8 mouse cellular contexts compared by ENCODE assay signal in genomic region chr2:113757525-113758310, GRCm38 (mm10). TPM values are rescaled to one million over a fixed set of nuclear protein-coding genes. Genes with fewer than 3 reads are reported as not detected.
DNase-seq lines count a peak whose midpoint lies in the region; ATAC-seq lines count a peak whose summit lies in the region.

No protein-coding gene starts in this region.

- no peaks in the 10 kb centered on the region for H3K36me3 ChIP-seq in embryonic facial prominence, embryonic 15.5 days
- no peaks in the 10 kb centered on the region for H3K36me3 ChIP-seq in intestine, embryonic 14.5 days (ENCODE audit: control insufficient read depth, insufficient read depth, low read length)
- H3K36me3 ChIP-seq in stomach, embryonic 15.5 days = no peaks in the 10 kb centered on the region

- H3K27ac ChIP-seq in embryonic facial prominence, embryonic 15.5 days (replicated peaks) = no peak overlapping the region
- H3K27ac ChIP-seq in intestine, embryonic 14.5 days (ENCODE audit: low read depth) = 0 out of 2 replicates have a peak overlapping the region, but pooled peaks have one; percentile 27
- no peak overlapping the region for H3K27ac ChIP-seq in stomach, embryonic 15.5 days

- H3K4me2 ChIP-seq in embryonic facial prominence, embryonic 15.5 days (replicated peaks) = peak overlapping the region; percentile 92
- peak overlapping the region; percentile 95 for H3K4me2 ChIP-seq in intestine, embryonic 14.5 days (ENCODE audit: low read length)
- peak overlapping the region; percentile 88 for H3K4me2 ChIP-seq in stomach, embryonic 15.5 days

- no peak for ATAC-seq in embryonic facial prominence, embryonic 15.5 days (ENCODE audit: insufficient number of reproducible peaks, low FRiP score, low TSS enrichment, low read depth)
- no peak for ATAC-seq in intestine, embryonic 14.5 days (replicated peaks; ENCODE audit: low FRiP score, low TSS enrichment, low read depth)
- 0 out of 2 replicates have a peak, but pooled peaks have one; percentile 30 for ATAC-seq in megakaryocyte-erythroid progenitor cell, adult 5-6 weeks (replicated peaks; ENCODE audit: low FRiP score, low TSS enrichment, poor library complexity, severe bottlenecking)
- ATAC-seq in stomach, embryonic 15.5 days (ENCODE audit: insufficient read depth, low FRiP score, low read depth) = 0 out of 2 replicates have a peak, but pooled peaks have one; percentile 14
- ATAC-seq in erythroblast, adult 5-6 weeks (replicated peaks; ENCODE audit: low FRiP score, poor library complexity, severe bottlenecking) = no peak

- peaks cover 44% of the 10 kb centered on the region for H3K27me3 ChIP-seq in embryonic facial prominence, embryonic 15.5 days
- peaks cover 49% of the 10 kb centered on the region for H3K27me3 ChIP-seq in intestine, embryonic 14.5 days (replicated peaks; ENCODE audit: control insufficient read depth, insufficient read depth, low read length)
- H3K27me3 ChIP-seq in stomach, embryonic 15.5 days (replicated peaks) = peaks cover 36% of the 10 kb centered on the region

- peak; percentile 8 for DNase-seq in adrenal gland, postnatal 14 days
- DNase-seq in adrenal gland, adult 2 months = no peak
- peak; percentile 55 for DNase-seq in 3T3-L1 (ENCODE audit: low read depth, low spot score)
- peak; percentile 78 for DNase-seq in intestine, embryonic 14.5 days (ENCODE audit: low spot score)

- H3K4me1 ChIP-seq in embryonic facial prominence, embryonic 15.5 days = peaks cover 24% of the 10 kb centered on the region
- peaks cover 5% of the 10 kb centered on the region; the same call in 1 of the 2 replicates for H3K4me1 ChIP-seq in intestine, embryonic 14.5 days (replicated peaks; ENCODE audit: control insufficient read depth, insufficient read depth, low read length)
- H3K4me1 ChIP-seq in stomach, embryonic 15.5 days = peaks cover 19% of the 10 kb centered on the region

- H3K9ac ChIP-seq in embryonic facial prominence, embryonic 15.5 days = peak overlapping the region; percentile 35
- H3K9ac ChIP-seq in intestine, embryonic 14.5 days (ENCODE audit: low read length) = peak overlapping the region; percentile 42
- H3K9ac ChIP-seq in stomach, embryonic 15.5 days = no peak overlapping the region; the same call in 1 of the 2 replicates

- under 1% methylated on average over 47 of the region's 47 CpGs for WGBS in embryonic facial prominence, embryonic 15.5 days
- under 1% methylated on average over 47 of the region's 47 CpGs for WGBS in intestine, embryonic 14.5 days
- under 1% methylated on average over 47 of the region's 47 CpGs for WGBS in stomach, embryonic 15.5 days

- H3K4me3 ChIP-seq in embryonic facial prominence, embryonic 15.5 days (replicated peaks) = peak overlapping the region; percentile 51
- peak overlapping the region; percentile 52 for H3K4me3 ChIP-seq in intestine, embryonic 14.5 days (ENCODE audit: low read depth, low read length)
- peak overlapping the region; percentile 49 for H3K4me3 ChIP-seq in stomach, embryonic 15.5 days (replicated peaks)

- H3K9me3 ChIP-seq in embryonic facial prominence, embryonic 15.5 days (replicated peaks) = no peaks in the 10 kb centered on the region
- no peaks in the 10 kb centered on the region for H3K9me3 ChIP-seq in intestine, embryonic 14.5 days (ENCODE audit: control insufficient read depth, low read length)
- no peaks in the 10 kb centered on the region for H3K9me3 ChIP-seq in stomach, embryonic 15.5 days

RNA-seq across cellular contexts. Expression of gene Grem1, which starts 0.7 kb away (rescaled TPM):
- total RNA-seq in adrenal gland, postnatal 14 days (2021) = 0.37 and 3.9 TPM in 2 replicates
- under 1 TPM; 0.20 to 0.86 TPM for total RNA-seq in adrenal gland, adult 2 months (2021)
- polyA plus RNA-seq in adrenal gland, adult 2 months (2012; rRNA removed) = not detected in 2 replicates
- polyA plus RNA-seq in embryonic facial prominence, embryonic 15.5 days (2015; fragmentation: Nextera tagmentation; extraction: Ambion mirVana) = 1.1 and 1.5 TPM in 2 replicates
- polyA plus RNA-seq in intestine, embryonic 14.5 days (2014; fragmentation: Nextera tagmentation; extraction: Ambion mirVana) = 9.5 and 11.5 TPM in 2 replicates
- total RNA-seq in megakaryocyte-erythroid progenitor cell, adult 5-6 weeks (2014; fragmentation: Nextera tagmentation) = not detected in 2 replicates
- total RNA-seq in megakaryocyte-erythroid progenitor cell, adult 5-6 weeks (2017) = not detected in 2 replicates
- 5.4 and 6.9 TPM in 2 replicates for polyA plus RNA-seq in stomach, embryonic 15.5 days (2015; fragmentation: Nextera tagmentation; extraction: Ambion mirVana)
- total RNA-seq in erythroblast, adult 5-6 weeks (2015; ENCODE audit: low replicate concordance) = not detected in 2 replicates
- 0.98 TPM in 1 of 2 replicates, not detected in the other for total RNA-seq in erythroblast, adult 5-6 weeks (2017; ENCODE audit: low replicate concordance)

Comparison
In these comparisons a context has a peak if more than half of its experiments do, and no peak if none do; other contexts are left out.
1. ATAC-seq: peak in megakaryocyte-erythroid progenitor cell, adult 5-6 weeks (single experiment) and stomach, embryonic 15.5 days (single experiment); none in embryonic facial prominence, embryonic 15.5 days (single experiment), intestine, embryonic 14.5 days (single experiment) and erythroblast, adult 5-6 weeks (single experiment).
2. Peak in every context shown above with its lines, with median percentiles within 50 percentile points of each other: H3K4me2 ChIP-seq and H3K4me3 ChIP-seq.